Mouse (Mus musculus) T-helper 2 cell (primary cell): ENCODE data around the gene Nfix.

Source experiments
- in situ Hi-C: fragments of 300-600 bp; cut with MboI, MseI; formaldehyde crosslinking; loops from one replicate; pipeline ENCODE4 v1.15.1; 2025; ENCODE audit warnings: high pct_unique_total_duplicates

Gene Nfix

DNA sequence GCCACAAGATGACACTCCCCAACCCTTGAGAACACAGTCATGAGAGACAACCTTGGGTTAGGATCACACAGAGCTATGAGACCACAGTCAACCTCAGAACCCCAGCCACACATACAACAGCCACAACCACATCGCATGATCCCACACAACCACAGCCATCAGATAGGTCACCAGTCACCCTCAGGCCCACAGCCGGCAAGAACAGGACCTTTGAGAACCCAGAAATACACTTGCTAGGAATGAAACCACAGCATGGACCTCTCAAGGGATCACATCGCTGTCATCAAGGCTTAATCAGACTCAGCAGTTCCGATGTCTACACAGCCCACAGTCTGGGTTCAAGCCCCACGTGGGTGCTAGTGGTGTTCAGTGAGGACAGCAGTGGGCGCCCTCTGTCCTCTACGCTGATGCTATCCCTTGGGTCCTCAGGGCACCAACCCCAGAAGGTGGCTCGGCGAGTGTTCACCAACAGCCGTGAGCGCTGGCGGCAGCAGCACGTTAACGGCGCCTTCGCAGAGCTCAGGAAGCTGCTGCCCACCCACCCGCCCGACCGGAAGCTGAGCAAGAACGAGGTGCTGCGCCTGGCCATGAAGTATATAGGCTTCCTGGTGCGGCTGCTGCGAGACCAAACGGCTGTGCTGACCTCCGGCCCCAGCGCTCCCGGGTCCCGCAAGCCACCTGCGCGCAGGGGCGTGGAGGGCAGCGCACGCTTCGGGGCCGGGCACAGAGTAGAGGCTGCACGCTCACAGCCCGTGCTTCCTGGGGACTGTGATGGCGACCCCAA, 96.5 kb downstream of the Nfix start:
- in situ Hi-C loops: no loop called here

DNA sequence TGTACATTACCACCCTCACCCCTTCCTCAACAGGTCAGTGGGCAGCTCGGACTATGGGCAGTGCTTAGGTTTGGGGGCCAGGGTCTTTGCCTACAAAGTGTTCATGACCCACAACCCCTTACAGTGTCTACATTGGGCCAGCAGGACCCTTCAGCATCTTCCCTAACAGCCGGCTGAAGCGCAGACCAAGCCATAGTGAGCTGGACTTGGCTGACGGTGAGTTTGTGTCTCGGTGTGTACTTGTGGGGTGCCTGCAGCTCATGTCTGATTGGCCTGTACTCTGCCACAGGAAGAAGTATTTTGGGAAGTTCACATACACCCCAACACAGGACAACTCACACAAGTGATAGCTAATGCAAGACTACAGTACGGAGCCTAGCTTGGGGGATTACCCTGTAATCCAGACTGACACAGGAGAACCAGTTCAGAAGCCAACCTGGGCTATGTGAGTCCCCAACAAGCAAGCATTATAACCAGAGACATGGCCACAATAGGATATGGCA, 97.1 kb downstream of the Nfix start:
- in situ Hi-C loops: no loop called here

DNA sequence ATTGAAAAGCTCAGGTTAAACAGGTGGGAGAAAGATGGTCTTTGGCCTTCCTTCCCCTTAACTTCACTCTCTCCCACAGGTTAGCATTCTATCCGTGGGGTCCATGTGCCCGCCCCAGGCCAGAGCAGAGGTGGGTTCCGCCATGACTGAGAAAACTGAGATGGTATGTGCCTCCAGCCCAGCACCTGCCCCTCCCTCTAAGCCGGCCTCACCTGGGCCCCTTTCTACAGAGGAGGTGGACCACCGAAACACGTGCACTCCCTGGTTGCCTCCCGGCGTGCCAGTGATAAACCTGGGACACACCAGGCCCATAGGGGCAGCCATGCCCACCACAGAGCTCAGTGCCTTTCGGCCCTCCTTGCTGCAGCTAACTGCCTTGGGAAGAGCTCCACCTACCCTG, 97.6 kb downstream of the Nfix start:
- in situ Hi-C loops: no loop called here

DNA sequence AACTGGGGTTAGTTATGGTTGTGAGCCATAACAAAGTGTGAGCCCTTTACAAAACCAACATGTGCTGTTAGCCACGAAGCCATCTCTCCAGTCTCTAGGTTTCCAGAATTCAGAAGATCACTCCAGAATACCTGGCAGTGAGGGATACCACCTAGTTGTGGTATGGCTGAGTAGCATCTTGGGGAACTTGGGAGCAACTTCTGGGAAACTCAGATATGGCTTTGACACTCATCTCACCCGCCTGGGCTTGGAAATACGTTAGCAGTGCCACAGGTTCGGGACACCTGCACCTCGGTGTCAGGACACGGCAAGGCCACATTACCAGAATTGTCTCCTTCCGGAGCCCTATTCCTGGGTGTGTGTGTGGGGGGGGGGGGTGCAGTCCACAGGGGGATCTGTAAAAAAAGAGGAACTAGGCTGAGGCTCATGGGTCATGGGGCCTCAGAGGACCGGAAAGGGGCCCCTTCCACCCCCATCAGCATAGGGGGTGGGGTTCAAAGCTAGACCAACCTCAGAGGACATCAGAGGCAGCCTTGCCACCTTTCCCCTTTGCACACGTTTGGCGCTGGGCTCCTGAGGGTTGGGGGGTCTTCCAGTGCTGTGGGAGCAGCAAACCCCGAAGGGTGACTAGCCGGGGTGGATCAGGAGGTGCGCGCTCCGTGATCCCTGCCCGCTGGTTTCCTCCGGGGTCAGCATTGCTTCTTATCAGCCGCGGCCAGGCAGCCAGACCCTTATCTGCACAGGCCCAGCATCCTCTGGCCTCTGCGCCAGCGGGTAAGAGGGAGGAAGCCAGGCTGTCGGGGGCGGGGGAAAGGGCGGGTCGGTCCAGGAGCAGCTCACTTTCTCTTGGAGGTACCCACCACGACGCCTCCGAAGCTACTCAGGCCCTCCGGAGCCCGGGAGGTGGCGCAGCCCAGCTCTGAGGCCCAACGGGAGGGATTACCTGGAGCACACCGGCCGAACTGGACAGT, 98.9 kb downstream of the Nfix start, which contains the start of gene Lyl1:
Lyl1 (plus strand) TSS at position 517 of the 971 bp plus-strand sequence.
- in situ Hi-C loops: no loop called here

DNA sequence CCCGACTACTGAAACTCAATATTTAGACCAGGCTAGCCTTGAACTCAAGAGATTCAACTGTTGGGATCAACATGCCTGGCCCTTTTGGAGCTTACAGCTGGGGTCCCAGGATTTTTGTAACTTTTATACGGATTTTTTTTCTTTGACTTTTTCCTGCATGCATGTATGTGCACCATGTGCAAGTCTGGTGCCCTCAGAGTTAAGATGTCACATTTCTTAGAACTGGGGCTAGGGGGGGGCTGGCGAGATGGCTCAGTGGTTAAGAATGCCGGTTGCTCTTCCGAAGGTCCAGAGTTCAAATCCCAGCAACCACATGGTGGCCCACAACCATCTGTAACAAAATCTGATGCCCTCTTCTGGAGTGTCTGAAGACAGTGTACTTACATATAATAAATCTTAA, 99.6 kb downstream of the Nfix start:
- in situ Hi-C loops: no loop called here

DNA sequence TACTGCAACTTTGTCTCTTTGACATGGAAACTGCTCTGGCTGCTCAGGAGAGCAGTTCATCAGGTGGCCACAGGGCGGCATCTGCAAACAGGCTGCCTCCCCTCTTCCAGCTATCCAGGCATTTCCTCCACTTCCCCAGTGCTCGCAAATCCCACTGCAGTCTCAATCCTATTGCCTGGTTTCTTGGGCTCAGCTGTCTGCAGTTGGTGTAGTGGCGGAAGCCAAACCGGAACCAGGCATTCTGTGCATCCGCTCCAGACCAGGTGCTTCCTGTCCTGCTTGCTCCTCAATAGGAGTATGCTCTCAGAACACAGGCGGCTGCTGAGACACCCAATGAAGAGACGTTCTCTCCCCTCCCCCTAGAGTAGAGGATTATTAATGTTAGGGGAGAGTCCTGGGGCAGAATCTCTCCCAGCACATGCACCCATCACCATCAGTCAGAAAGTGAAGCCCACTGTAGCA, 100.3 kb downstream of the Nfix start:
- in situ Hi-C loops: no loop called here

DNA sequence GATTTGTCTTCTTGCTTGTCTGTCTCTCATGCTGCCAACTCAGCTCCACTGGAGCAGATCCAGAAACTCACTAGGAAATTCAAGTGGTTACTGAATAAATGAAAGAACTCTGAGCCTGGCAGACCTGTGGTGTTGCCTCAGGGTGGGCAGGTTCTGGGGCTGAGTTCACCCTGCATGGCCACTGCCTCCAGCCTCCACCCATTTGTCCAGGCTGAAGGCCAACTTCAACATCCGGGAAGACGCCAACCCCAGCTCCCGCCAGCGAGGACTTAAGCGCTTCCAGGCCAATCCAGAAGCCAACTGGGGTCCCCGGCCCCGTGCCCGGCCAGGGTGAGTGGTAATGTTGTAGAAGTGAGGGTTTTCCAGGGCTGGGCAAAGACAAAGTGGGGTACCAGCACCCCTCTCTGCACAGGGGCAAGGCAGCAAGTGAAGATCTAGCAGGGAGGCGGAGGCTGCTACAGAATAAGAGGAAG, 101.2 kb downstream of the Nfix start:
- in situ Hi-C loops: no loop called here

DNA sequence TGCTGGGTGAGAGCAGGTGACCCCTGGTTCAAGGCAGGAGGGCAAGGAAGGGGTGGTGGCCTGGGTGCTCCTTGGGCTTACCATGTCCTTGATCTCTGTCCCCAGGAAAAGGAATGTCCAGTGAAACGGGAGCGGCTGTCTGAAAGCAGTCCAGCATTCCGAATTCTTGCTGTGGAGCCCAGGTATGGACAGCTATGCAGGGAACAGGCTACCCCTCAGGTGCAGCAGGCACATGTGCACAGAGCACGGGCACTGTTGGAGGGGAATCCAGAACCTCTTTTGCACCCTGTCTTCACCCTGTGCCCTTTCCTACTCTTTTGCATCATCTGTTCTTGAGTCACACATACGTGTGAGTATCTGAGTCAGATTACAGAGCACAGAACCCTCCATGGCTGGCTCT, 101.9 kb downstream of the Nfix start:
- in situ Hi-C loops: no loop called here

DNA sequence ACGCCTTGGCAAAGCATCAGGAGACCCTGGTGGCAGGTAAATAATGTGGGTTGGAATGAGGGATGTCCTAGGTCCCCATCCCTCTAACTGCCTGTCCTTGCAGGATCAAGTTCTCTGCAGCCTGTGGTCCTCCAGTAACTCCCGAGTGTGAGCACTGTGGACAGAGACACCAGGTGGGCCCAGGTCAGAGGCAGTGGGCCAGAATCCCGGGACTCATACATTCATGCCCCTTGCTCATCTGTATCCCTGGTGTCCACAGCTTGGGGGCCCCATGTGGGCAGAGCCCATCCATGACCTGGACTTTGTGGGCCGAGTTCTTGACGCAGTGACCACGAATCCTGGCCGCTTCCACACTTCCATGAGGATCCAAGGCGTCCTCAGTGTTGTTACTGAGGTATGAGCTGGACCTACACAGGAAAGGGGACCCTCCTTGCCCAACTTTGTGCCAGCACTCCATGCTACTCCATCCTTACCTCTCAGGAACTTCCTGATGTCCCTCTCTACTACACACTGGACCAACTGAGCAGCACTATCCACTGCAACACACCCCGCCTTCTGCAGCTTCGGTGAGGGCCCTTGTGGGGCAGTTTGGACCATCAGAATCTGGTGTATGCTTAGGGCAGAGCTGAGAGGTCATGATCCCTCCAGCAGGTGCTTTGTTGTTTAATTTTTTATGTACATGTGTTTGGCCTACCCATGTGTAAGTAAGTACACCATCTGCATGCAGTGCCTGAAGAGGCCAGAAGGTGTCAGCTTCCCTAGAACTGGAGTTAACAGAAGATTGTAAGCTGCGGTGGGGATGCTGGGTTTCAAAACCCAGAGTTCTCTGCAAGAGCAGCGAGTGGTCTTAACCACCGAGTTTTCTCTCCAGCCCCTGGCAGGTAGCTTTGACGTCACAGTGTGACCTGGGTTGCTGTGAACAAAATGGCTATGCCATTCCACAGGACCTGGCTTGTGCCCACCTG, 102.7 kb downstream of the Nfix start:
- in situ Hi-C loops: no loop called here

DNA sequence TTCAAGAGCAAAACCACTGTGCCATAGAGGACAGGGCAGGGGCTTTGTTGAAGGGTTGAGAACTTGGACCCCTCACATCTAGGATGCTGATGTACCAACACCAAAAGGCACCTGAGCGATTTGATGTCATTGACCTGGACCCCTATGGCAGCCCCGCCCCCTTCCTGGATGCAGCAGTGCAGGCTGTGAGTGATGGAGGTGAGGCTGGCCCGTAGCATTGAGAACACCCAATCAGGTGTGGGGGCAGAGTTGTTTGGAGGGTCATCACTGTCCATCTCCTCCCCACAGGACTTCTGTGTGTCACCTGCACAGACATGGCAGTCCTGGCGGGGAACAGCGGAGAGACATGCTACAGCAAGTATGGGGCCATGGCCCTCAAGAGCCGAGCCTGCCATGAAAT, 105.0 kb downstream of the Nfix start:
- in situ Hi-C loops: no loop called here

DNA sequence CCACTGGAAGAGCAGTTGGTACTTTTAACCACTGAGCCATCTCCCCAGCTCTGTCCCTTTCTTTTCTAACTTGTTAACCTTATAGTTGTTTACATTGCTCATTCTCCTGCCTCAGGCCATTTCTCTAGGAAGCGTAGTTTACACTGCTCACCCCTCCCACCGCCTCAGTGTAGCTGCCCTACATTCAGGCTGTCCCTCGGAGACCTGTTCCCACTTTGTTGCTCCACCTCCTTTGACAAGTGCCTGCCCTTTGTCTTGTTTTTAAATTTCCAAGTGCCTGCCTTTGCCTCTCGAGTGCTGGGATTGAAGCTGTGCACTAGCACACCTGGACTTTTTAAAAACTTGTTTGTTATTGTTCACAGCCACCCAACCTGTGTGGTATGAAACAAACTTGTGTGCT, 106.8 kb downstream of the Nfix start:
- in situ Hi-C loops: no loop called here

DNA sequence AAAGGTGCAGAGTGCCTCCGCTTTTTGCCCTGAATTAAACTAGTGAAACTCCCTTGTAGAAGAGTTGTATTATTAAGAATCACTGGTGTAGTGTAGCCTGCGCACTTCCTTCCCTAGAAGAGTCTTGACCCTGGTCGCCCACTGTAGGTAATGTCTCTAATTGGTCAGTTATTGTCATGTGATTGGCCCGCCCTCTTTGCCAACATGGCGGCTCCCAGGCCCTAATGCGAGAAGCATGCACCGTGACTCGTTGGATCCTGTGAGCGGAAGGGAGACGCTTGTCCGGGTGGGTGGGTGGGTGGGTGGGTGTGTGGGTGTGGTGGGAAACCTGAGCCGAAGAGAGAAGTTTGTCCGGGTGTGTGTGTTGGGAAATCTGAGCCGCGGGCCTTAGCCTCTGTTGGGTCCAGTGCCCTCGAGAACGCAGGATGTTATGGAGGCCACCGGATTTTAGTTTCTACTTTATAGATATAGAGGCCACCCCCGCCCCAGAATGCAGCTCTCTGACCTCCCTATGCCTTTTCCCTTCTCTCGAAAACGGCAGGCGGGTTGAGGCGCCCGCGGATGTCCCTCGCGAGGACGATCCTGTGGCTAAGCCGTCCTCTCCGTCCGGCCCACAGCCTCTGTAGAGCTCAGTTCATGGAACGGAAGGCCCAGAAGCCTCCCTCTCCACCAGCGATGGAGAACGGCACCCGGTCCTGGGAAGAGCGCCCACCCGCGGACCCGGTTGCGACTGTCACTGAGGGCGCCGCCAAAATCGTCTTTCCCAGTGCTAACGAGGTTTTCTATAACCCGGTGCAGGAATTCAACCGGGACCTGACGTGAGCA, 110.8 kb downstream of the Nfix start:
- in situ Hi-C loops: no loop called here

DNA sequence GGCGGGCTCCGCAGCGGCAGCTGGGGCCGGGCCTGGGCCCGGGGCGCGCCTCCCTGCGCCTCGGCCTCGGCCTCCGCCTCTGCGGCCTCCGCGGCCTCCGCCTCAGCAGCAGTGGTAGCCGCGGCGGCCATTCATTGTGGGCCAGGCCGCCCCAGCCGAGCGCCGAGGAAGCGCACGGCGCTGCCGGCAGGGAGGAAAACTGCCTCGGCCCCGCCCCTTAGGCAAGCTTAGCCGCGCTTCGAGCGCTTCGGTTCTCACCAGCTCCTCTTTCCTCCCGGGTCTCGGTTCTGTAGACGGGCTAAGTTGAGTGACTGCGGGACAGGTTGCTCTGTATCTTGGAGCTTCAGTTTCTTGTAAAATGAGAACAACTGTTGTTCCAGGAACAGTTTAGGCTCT, 112.4 kb downstream of the Nfix start, which contains the start of gene Nacc1:
Nacc1 (minus strand) TSS at position 158 of the 396 bp plus-strand sequence.
- in situ Hi-C loops: no loop called here

DNA sequence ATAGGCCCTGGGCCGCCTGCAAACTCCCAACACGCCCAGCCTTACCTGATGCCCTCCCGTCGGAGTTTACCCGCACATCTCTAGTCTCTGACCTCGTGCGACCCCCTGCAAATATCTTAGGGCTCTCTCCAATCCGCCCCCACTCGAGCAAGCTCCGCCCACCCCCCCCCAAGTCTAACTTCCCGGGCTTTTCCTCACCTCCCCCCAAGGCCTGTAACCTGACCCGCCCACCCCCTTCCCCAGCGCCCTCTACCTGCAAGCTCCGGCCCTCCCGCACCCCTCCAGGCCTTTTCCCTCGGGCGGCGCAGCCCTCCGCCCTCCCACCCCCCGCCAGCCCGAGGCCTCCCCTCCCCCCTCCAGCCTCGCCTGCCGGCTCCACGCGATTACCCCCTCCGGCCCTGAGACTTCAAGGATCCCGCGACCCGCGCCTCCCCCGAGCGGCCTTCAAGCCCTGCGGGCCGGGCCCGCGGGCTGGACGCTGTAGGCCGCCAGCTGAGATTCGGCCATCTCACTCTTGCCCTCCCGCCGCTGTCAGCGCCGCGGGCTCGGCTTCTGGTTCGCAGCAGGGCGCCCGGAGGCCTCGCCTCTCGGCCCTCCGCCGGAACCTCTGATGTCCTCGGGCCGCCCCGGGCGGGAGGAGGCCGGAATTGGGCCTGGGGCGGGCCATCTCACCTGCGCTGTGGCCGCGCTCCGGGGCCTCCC, 113.0 kb downstream of the Nfix start:
- in situ Hi-C loops: no loop called here

DNA sequence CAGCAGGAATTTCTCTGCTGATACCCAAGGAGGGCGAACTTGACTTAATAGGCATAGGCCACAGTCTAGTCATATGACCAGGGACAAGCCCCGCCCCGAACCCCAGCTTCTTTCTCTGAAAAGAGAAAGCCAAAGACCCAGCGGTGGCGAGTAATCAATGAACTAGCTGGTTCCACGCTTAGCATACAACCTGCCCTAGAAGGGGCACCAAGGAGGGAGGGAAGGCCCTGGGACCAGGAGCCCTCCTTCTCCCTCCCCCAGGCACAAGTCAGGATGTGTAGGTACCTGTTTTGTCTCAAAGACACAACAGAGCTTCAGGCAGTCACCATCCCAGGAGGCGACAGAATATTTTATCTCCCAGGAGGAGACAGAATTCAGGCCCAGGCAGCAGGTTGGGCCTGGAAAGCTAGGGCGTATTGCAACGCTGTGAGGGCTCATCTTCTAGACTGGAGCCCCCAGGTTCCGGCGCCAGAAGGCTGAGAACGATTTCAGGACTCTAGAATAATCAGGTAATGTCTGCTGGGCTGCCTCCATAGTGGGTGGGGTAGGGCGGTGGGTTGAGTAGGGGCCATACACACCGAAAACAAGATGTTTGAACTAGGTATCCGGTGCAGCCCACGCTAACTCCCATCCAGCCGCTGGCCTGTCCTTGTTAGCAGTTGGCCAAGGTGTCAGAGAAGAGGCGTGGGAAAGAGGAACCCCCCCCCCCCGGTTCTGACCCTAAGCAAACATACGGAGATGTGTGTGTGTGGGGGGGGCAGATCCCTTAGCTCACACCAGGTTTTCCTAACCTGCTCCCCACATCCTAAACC, 113.7 kb downstream of the Nfix start, which contains the start of gene Trmt1:
Trmt1 (plus strand) TSS at position 117 of the 812 bp plus-strand sequence.
- in situ Hi-C loops: no loop called here

DNA sequence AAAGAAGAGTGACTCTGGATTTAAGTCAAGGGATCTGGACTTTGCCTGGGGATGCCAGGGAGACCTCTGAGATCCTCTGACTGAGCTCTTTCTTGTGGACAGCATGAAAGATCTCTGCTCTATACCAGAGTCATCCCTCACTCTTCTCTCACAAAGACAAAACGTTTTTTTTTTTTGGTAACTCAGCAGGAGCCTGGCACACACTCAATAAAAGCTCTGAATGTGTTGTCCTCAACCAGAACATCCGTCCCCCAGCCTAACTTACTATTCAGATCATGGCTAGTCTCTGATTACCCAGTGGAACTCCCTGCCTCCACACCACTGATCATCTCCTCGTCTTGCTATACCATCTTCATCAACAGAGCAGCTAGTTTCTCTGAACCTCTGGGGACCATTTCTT, 115.6 kb downstream of the Nfix start:
- in situ Hi-C loops: no loop called here

DNA sequence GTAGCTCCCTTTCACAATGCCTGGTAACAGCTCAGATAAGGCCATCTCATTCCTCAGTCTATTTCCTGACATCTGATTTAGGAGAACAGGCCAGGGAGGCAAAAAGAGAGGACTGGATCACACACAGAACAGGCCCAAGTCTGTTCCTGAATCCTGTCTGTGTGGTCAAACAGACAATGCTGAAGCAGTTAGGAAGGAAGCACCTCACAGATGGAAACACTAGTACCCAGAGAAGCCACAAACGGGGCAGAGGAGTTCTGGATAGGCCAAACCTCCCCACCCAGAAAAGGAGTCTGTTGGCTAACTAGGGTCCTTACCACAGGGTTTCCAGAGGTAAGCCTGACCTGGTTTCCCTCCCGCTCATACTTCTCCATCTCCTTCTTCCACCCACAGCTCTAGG, 117.9 kb downstream of the Nfix start:
- in situ Hi-C loops: no loop called here

DNA sequence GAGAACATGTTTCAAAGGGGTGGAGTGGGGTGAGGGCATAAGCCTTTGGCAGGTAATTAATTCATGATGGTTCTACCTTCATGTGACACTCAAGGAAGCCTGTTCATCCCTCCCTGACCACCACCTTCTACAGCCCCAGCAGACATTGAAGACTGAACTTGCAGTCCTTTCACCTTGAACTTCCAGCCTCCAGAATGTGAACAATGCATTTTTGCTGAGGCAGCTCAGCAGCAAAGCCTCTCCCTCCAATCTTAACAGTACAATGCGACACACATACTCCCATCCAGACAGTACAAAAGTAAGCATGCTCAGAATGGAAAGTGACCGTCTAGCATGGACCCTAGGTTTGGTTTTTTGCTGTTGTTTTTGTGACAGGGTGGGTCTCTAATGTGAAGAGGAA, 118.7 kb downstream of the Nfix start:
- in situ Hi-C loops: no loop called here

DNA sequence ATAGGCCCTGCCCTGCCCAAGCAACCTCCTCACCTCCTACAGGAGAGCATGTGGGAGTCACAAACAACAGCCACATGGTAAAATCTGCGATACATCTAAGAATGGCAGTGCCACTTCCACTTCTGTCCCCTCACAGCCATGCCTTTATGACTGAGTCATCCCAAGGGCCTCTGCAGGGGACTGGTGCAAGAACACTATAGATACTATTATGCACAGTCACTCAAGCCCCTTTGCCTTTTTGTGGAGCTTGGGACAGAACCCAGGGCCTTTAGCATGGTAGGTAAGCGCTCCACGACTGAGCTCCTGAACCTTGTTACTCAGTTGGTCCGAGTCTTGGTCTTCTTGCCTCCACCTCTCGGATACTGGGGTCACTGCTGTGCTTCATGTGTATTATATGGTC, 122.8 kb downstream of the Nfix start:
- in situ Hi-C loops: no loop called here
